Mouse (Mus musculus): ENCODE data around the gene Nxnl1.

- TF ChIP-seq POLR2A (IDR thresholded peaks at IDR 0.05; ENCODE audit: extremely low read depth, insufficient read depth, low read length), result no peak
- no peak for TF ChIP-seq CTCF (IDR thresholded peaks at IDR 0.05; ENCODE audit: low read depth, low read length)
These were observed 37.6 kb upstream of the Nxnl1 start for GRCm38 (mm10) chr8:71604021-71604420.
